Mouse (Mus musculus) liver, adult 2 months (tissue): ENCODE results near the gene Gm39653. TPM values are rescaled to one million over a fixed set of nuclear protein-coding genes. Genes with fewer than 3 reads are reported as not detected.
A peak's percentile ranks its signal among the peaks of the same experiment; 100 is the strongest.
"Not testable (repeated sequence)": the region's sequence is repeated elsewhere in the genome, so short reads cannot be mapped to it uniquely, and the experiment has no call there.

Experiments used
- DNase-seq: peaks from one replicate; pipeline ENCODE4 v3.0.0-alpha.2; 2011; ENCODE audit warnings: low read depth, low spot score; ENCODE audit errors: extremely low read depth
- H3K27ac ChIP-seq: fragments of 200-500 bp; replicated peaks from 2 replicates; pipeline ENCODE4 v1.5.1; 2012; ENCODE audit warnings: low read depth, mild to moderate bottlenecking, control low read depth, inconsistent platforms, low read length; ENCODE audit not compliant: insufficient read depth
- H3K27me3 ChIP-seq: fragments of 200-500 bp; 2 replicates; pipeline ENCODE4 v1.6.1; 2012; ENCODE audit warnings: mild to moderate bottlenecking, moderate library complexity, low read length, inconsistent platforms; ENCODE audit not compliant: control insufficient read depth, insufficient read depth
- H3K36me3 ChIP-seq: fragments of 200-500 bp; 2 replicates; pipeline ENCODE4 v1.6.1; 2012; ENCODE audit warnings: low read length, inconsistent platforms; ENCODE audit not compliant: control insufficient read depth, insufficient read depth
- H3K4me1 ChIP-seq: fragments of 200-500 bp; 2 replicates; pipeline ENCODE4 v1.6.1; 2011; ENCODE audit warnings: low read length; ENCODE audit not compliant: control insufficient read depth, insufficient read depth
- H3K4me3 ChIP-seq: fragments of 200-500 bp; 2 replicates; pipeline ENCODE4 v1.5.1; 2011; ENCODE audit warnings: low read depth, mild to moderate bottlenecking, control low read depth, low read length, moderate library complexity; ENCODE audit not compliant: insufficient read depth
- H3K79me2 ChIP-seq: fragments of 200-500 bp; 2 replicates; pipeline ENCODE4 v1.6.1; 2012; ENCODE audit warnings: inconsistent platforms, mild to moderate bottlenecking, low read length, moderate library complexity; ENCODE audit not compliant: control insufficient read depth, insufficient read depth
- H3K9ac ChIP-seq: fragments of 200-500 bp; 2 replicates; pipeline ENCODE4 v1.6.1; 2012; ENCODE audit warnings: low read depth, mild to moderate bottlenecking, control low read depth, inconsistent platforms, low read length
- CTCF ChIP-seq: fragments of 200-500 bp; IDR thresholded peaks from 2 replicates; pipeline ENCODE4 v1.5.1; 2011; ENCODE audit warnings: low read depth, low read length, control low read depth
- POLR2A ChIP-seq: fragments of 200-500 bp; IDR thresholded peaks from 2 replicates; pipeline ENCODE4 v1.6.1; 2011; ENCODE audit warnings: low read length, control low read depth; ENCODE audit not compliant: insufficient read depth; ENCODE audit errors: extremely low read depth
- WGBS: fragments of 180-500 bp; shearing (Covaris S2); methylation state at CpG from one replicate; pipeline ENCODE4 v1.1.7; 2018; 5-methylcytosine and 5-hydroxymethylcytosine counted together
- polyA plus RNA-seq: library from polyadenylated mRNA; depleted of rRNA; stranded (reverse); fragments of >200 nt; gene quantifications from 2 replicates; pipeline ENCODE4 v1.2.3, GENCODE M21; 2012
- total RNA-seq: library from RNA; depleted of rRNA; stranded (reverse); fragments of >200 nt; gene quantifications from 2 replicates; pipeline ENCODE4 v1.2.3, GENCODE M21; 2014

Gene Gm39653
- total and polyA plus RNA-seq, 2 experiments, result not detected

GRCm38 (mm10) chr1:63628211-63628610, 12.4 kb downstream of the Gm39653 start:
- H3K79me2 ChIP-seq, result no peaks in the 10 kb centered on the region
- no peaks in the 10 kb centered on the region for H3K4me1 ChIP-seq
- no peak overlapping the region for H3K27ac ChIP-seq
- no peak overlapping the region for H3K9ac ChIP-seq
- no peaks in the 10 kb centered on the region for H3K27me3 ChIP-seq
- WGBS, result 58% methylated on average over 2 of the region's 2 CpGs
- TF ChIP-seq CTCF (no peak), POLR2A (no peak)
- no peak overlapping the region for H3K4me3 ChIP-seq
- no peaks in the 10 kb centered on the region for H3K36me3 ChIP-seq
- DNase-seq, result no peak

- H3K9ac ChIP-seq, H3K27me3 ChIP-seq, H3K4me3 ChIP-seq, H3K79me2 ChIP-seq, H3K27ac ChIP-seq, H3K4me1 ChIP-seq, H3K36me3 ChIP-seq, DNase-seq: not testable (repeated sequence)
These were observed 14.6 kb downstream of the Gm39653 start for GRCm38 (mm10) chr1:63630390-63630789.

- Histone ChIP-seq H3K4me3 (no peak overlapping the region), H3K36me3 (no peaks in the 10 kb centered on the region), H3K79me2 (no peaks in the 10 kb centered on the region), H3K9ac (no peak overlapping the region), H3K27ac (no peak overlapping the region), H3K4me1 (no peaks in the 10 kb centered on the region), H3K27me3 (no peaks in the 10 kb centered on the region)
- 67% methylated on average over 6 of the region's 6 CpGs for WGBS
- DNase-seq, result no peak
- no peak for TF ChIP-seq POLR2A
- no peak for TF ChIP-seq CTCF
These were observed 24.2 kb downstream of the Gm39653 start for GRCm38 (mm10) chr1:63639921-63640320.

GRCm38 (mm10) chr1:63658016-63658415, 42.2 kb downstream of the Gm39653 start:
- TF ChIP-seq POLR2A (no peak), CTCF (peak; percentile 45)
- no peaks in the 10 kb centered on the region for H3K27me3 ChIP-seq
- peak; percentile 28 for DNase-seq
- no peak overlapping the region for H3K27ac ChIP-seq
- no peak overlapping the region for H3K4me3 ChIP-seq
- 8% methylated on average over 6 of the region's 6 CpGs for WGBS
- H3K9ac ChIP-seq, result no peak overlapping the region
- H3K36me3 ChIP-seq, result no peaks in the 10 kb centered on the region
- H3K79me2 ChIP-seq, result no peaks in the 10 kb centered on the region
- H3K4me1 ChIP-seq, result no peaks in the 10 kb centered on the region

- H3K27ac ChIP-seq, result no peak overlapping the region
These were observed 43.8 kb downstream of the Gm39653 start for GRCm38 (mm10) chr1:63659591-63659990.

GRCm38 (mm10) chr1:63666089-63666488, 50.3 kb downstream of the Gm39653 start:
- TF ChIP-seq CTCF (no peak), POLR2A (no peak)
- no peak for DNase-seq
- Histone ChIP-seq H3K36me3 (no peaks in the 10 kb centered on the region), H3K79me2 (no peaks in the 10 kb centered on the region), H3K9ac (no peak overlapping the region), H3K27me3 (no peaks in the 10 kb centered on the region), H3K4me3 (no peak overlapping the region), H3K4me1 (no peaks in the 10 kb centered on the region), H3K27ac (no peak overlapping the region)
- 44% methylated on average over 2 of the region's 2 CpGs for WGBS

More at GRCm38 (mm10) chr1:63659591-63659990, 43.8 kb downstream of the Gm39653 start:
- Histone ChIP-seq H3K4me3 (no peak overlapping the region), H3K4me1 (no peaks in the 10 kb centered on the region), H3K27me3 (no peaks in the 10 kb centered on the region), H3K36me3 (no peaks in the 10 kb centered on the region), H3K79me2 (no peaks in the 10 kb centered on the region), H3K9ac (no peak overlapping the region)
- no peak for TF ChIP-seq POLR2A
- TF ChIP-seq CTCF, result peak; percentile 15; the same call in 1 of the 2 replicates
- WGBS, result 2% methylated on average over 7 of the region's 7 CpGs
- peak; percentile 54 for DNase-seq
